Mouse (Mus musculus): ENCODE measurements around the gene Gtpbp1. TPM values are rescaled to one million over a fixed set of nuclear protein-coding genes. Genes with fewer than 3 reads are reported as not detected.

Gene Gtpbp1
- polyA plus RNA-seq, 1 experiment from 2014 or later = 25.3 TPM

DNA sequence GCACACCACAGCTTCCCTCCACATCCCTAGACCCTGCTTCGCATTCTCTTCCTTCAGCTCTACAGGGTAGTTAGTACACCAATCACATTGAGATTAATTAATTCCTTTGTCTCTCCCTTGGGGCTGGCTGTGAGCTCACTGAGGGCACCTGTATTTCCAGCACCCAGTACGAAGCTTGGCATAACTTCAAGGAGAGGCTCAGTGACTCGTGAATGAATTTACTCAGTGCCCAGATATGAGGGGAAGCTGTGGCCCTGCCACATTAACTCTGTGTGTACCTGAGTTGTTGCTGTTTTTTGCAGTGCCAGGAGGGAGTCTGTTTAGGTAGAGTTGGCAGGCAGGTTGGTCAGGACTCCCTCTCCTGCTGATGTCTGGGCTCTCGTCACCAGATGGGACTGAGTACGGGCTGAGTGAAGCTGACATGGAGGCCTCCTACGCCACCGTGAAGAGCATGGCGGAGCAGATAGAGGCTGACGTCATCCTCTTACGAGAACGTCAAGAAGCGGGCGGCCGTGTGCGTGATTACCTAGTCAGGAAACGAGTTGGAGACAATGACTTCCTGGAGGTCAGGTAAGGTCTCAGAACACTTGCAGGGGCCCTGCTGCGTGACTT lies 16.1 kb downstream of the Gtpbp1 start:
- no peak overlapping the region for H3K27ac ChIP-seq (replicated peaks in 1 of 2; ENCODE audit: control insufficient read depth in 1 of 2, insufficient read depth in 1 of 2, low read depth in 2 of 2, low read length in 2 of 2)
- WGBS = 73% methylated on average over 17 of the region's 17 CpGs
- no peak for ATAC-seq (ENCODE audit: insufficient number of reproducible peaks, insufficient read depth, low FRiP score, low read depth)
- 0 out of 2 replicates have a peak overlapping the region, but pooled peaks have one; percentile 48 for H3K9ac ChIP-seq (ENCODE audit: low read length)
- peaks cover 47% of the 10 kb centered on the region for H3K36me3 ChIP-seq (ENCODE audit: control insufficient read depth, insufficient read depth, low read length)
- H3K27me3 ChIP-seq (ENCODE audit: control insufficient read depth, insufficient read depth, low read length) = no peaks in the 10 kb centered on the region
- no peaks in the 10 kb centered on the region for H3K4me1 ChIP-seq (ENCODE audit: control insufficient read depth in 2 of 2, insufficient read depth in 2 of 2, low read length in 2 of 2)
- no peak overlapping the region for H3K4me3 ChIP-seq (ENCODE audit: control insufficient read depth in 1 of 2, insufficient read depth in 1 of 2, low read depth in 1 of 2, low read length in 2 of 2)
- H3K9me3 ChIP-seq (ENCODE audit: control insufficient read depth, low read length) = no peaks in the 10 kb centered on the region
- no peak overlapping the region for H3K4me2 ChIP-seq (ENCODE audit: low read length)

DNA sequence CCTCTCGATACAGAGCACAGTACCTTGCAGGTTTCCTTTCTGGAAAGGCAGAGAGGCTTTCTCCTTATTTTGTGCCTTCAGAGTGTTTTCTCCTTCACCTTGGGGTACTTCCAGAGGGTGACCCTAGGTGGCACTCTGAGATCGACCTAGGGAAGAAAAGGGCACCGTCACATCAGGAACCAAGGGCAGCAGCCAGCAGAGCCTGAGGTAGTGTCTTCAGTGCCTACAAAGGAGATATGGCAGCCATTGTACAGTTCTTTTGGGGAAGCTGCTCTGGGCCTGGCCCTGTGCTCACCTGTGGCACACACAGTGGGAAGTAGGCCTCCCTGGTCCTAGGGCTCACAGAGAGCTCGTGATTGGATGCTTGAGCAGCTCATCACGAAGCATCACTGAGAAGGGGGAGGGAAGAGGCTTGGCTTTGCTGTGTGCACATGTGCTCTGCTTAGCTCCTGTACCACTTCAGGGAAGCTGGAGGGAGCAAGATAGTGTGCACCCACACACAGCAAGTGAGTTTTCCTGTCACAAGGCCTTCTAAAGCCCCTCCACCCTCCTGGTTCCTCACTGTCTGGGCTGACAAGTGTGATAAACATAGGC lies 17.7 kb downstream of the Gtpbp1 start:
- ATAC-seq (ENCODE audit: insufficient number of reproducible peaks, insufficient read depth, low FRiP score, low read depth) = no peak
- H3K4me1 ChIP-seq (ENCODE audit: control insufficient read depth in 2 of 2, insufficient read depth in 2 of 2, low read length in 2 of 2) = no peaks in the 10 kb centered on the region
- H3K9me3 ChIP-seq (ENCODE audit: control insufficient read depth, low read length) = no peaks in the 10 kb centered on the region
- H3K9ac ChIP-seq (ENCODE audit: low read length) = no peak overlapping the region
- no peak overlapping the region for H3K4me2 ChIP-seq (ENCODE audit: low read length)
- no peak overlapping the region for H3K27ac ChIP-seq (replicated peaks in 1 of 2; ENCODE audit: control insufficient read depth in 1 of 2, insufficient read depth in 1 of 2, low read depth in 2 of 2, low read length in 2 of 2)
- no peak overlapping the region for H3K4me3 ChIP-seq (ENCODE audit: control insufficient read depth in 1 of 2, insufficient read depth in 1 of 2, low read depth in 1 of 2, low read length in 2 of 2)
- WGBS = 88% methylated on average over 5 of the region's 5 CpGs
- H3K36me3 ChIP-seq (ENCODE audit: control insufficient read depth, insufficient read depth, low read length) = peaks cover 63% of the 10 kb centered on the region
- no peaks in the 10 kb centered on the region for H3K27me3 ChIP-seq (ENCODE audit: control insufficient read depth, insufficient read depth, low read length)

DNA sequence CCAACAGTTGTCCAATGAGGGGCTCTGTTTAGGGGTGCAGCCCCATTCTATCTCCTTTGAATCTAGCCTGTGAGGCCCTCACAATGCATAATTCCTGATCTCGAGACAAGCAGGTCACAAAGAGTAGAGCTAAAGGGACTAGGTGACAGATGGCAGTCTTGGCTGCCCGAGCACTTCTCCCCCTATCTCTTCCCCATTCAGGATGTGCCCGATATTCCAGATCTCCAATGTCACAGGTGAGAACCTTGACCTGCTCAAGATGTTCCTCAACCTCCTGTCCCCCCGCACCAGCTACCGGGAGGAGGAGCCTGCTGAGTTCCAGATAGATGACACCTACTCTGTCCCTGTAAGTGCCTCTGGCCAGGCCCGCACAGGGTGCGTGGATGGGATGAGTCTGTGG lies 25.0 kb downstream of the Gtpbp1 start:
- H3K4me3 ChIP-seq (ENCODE audit: control insufficient read depth in 1 of 2, insufficient read depth in 1 of 2, low read depth in 1 of 2, low read length in 2 of 2) = no peak overlapping the region
- no peak for ATAC-seq (ENCODE audit: insufficient number of reproducible peaks, insufficient read depth, low FRiP score, low read depth)
- H3K36me3 ChIP-seq (ENCODE audit: control insufficient read depth, insufficient read depth, low read length) = peaks cover 96% of the 10 kb centered on the region
- no peaks in the 10 kb centered on the region for H3K4me1 ChIP-seq (ENCODE audit: control insufficient read depth in 2 of 2, insufficient read depth in 2 of 2, low read length in 2 of 2)
- no peak overlapping the region for H3K9ac ChIP-seq (ENCODE audit: low read length)
- H3K9me3 ChIP-seq (ENCODE audit: control insufficient read depth, low read length) = no peaks in the 10 kb centered on the region
- no peak overlapping the region for H3K27ac ChIP-seq (replicated peaks in 1 of 2; ENCODE audit: control insufficient read depth in 1 of 2, insufficient read depth in 1 of 2, low read depth in 2 of 2, low read length in 2 of 2)
- H3K4me2 ChIP-seq (ENCODE audit: low read length) = no peak overlapping the region
- H3K27me3 ChIP-seq (ENCODE audit: control insufficient read depth, insufficient read depth, low read length) = no peaks in the 10 kb centered on the region
- 93% methylated on average over 7 of the region's 7 CpGs for WGBS

DNA sequence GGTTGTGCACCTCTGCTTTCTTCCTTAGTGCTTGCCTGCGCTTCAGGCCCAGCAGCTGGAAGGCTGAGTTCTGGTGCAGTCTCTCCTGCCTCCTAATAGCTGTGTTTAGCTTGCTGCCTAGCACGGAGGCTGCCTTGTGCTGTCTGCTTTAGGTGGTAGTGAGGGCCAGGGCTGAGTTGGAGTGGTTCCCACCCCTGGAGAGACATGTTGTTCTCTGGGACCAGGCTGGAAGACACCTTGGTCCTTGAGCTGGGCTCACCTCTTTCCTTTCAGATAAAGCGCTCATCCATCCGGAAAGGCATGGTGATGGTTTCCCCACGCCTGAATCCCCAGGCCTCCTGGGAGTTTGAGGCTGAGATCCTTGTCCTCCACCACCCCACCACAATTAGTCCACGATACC lies 26.1 kb downstream of the Gtpbp1 start:
- H3K27me3 ChIP-seq (ENCODE audit: control insufficient read depth, insufficient read depth, low read length) = no peaks in the 10 kb centered on the region
- H3K9me3 ChIP-seq (ENCODE audit: control insufficient read depth, low read length) = no peaks in the 10 kb centered on the region
- H3K36me3 ChIP-seq (ENCODE audit: control insufficient read depth, insufficient read depth, low read length) = peaks cover 93% of the 10 kb centered on the region
- no peak overlapping the region for H3K4me2 ChIP-seq (ENCODE audit: low read length)
- H3K4me1 ChIP-seq (ENCODE audit: control insufficient read depth in 2 of 2, insufficient read depth in 2 of 2, low read length in 2 of 2) = no peaks in the 10 kb centered on the region
- WGBS = 93% methylated on average over 6 of the region's 6 CpGs
- H3K4me3 ChIP-seq (ENCODE audit: control insufficient read depth in 1 of 2, insufficient read depth in 1 of 2, low read depth in 1 of 2, low read length in 2 of 2) = no peak overlapping the region
- H3K27ac ChIP-seq (replicated peaks in 1 of 2; ENCODE audit: control insufficient read depth in 1 of 2, insufficient read depth in 1 of 2, low read depth in 2 of 2, low read length in 2 of 2) = no peak overlapping the region
- no peak for ATAC-seq (ENCODE audit: insufficient number of reproducible peaks, insufficient read depth, low FRiP score, low read depth)
- H3K9ac ChIP-seq (ENCODE audit: low read length) = no peak overlapping the region

DNA sequence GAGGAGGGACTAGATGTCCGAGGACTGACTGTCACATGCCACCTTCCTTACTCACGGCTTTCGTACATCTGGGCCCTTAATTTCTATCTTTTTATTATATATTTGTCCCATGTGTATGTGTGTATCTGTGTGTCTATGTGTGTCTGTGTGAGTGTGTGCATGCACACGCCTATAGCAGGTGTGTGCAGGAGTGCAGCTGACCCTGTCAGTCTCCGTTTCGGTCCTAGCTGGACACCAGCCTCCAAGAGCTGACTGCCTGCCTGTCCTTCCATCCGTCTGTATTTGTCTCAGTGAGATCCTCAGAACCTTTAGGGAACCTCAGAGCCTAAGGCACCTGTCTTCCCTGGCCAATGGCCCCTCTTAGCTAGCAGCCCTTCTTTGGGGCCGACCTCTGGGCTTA lies 29.6 kb downstream of the Gtpbp1 start:
- Histone ChIP-seq H3K4me2 (ENCODE audit: low read length) (no peak overlapping the region), H3K9me3 (ENCODE audit: control insufficient read depth, low read length) (no peaks in the 10 kb centered on the region), H3K27me3 (ENCODE audit: control insufficient read depth, insufficient read depth, low read length) (no peaks in the 10 kb centered on the region), H3K27ac (replicated peaks in 1 of 2; ENCODE audit: control insufficient read depth in 1 of 2, insufficient read depth in 1 of 2, low read depth in 2 of 2, low read length in 2 of 2) (no peak overlapping the region), H3K4me1 (ENCODE audit: control insufficient read depth in 2 of 2, insufficient read depth in 2 of 2, low read length in 2 of 2) (no peaks in the 10 kb centered on the region), H3K4me3 (ENCODE audit: control insufficient read depth in 1 of 2, insufficient read depth in 1 of 2, low read depth in 1 of 2, low read length in 2 of 2) (no peak overlapping the region), H3K36me3 (ENCODE audit: control insufficient read depth, insufficient read depth, low read length) (peaks cover 79% of the 10 kb centered on the region), H3K9ac (ENCODE audit: low read length) (no peak overlapping the region)
- ATAC-seq (ENCODE audit: insufficient number of reproducible peaks, insufficient read depth, low FRiP score, low read depth) = no peak
- WGBS = 91% methylated on average over 8 of the region's 8 CpGs

DNA sequence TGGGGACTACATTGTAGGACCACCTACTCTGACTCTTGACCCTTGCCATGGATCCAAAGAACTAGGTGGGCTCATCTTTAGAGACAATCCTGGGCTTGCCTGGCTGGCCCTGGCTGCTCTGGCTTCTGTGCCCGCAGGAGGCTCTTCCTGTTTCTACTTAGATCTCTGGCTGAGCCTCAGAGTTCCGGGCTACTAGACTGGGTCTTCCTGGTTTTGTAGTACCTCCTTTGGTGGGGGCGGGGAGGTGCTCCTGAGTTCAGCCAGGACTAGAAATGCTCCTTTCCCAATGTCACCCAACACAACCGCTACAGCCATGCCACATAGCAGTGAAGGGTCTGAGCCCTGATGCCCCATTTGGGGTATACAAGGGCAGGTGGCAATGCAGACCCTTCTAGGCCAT lies 30.2 kb downstream of the Gtpbp1 start:
- no peak overlapping the region for H3K27ac ChIP-seq (replicated peaks in 1 of 2; ENCODE audit: control insufficient read depth in 1 of 2, insufficient read depth in 1 of 2, low read depth in 2 of 2, low read length in 2 of 2)
- WGBS = 75% methylated on average over 4 of the region's 4 CpGs
- H3K36me3 ChIP-seq (ENCODE audit: control insufficient read depth, insufficient read depth, low read length) = peaks cover 79% of the 10 kb centered on the region
- ATAC-seq (ENCODE audit: insufficient number of reproducible peaks, insufficient read depth, low FRiP score, low read depth) = no peak
- H3K4me2 ChIP-seq (ENCODE audit: low read length) = no peak overlapping the region
- H3K4me1 ChIP-seq (ENCODE audit: control insufficient read depth in 2 of 2, insufficient read depth in 2 of 2, low read length in 2 of 2) = no peaks in the 10 kb centered on the region
- H3K9me3 ChIP-seq (ENCODE audit: control insufficient read depth, low read length) = no peaks in the 10 kb centered on the region
- H3K4me3 ChIP-seq (ENCODE audit: control insufficient read depth in 1 of 2, insufficient read depth in 1 of 2, low read depth in 1 of 2, low read length in 2 of 2) = no peak overlapping the region
- no peak overlapping the region for H3K9ac ChIP-seq (ENCODE audit: low read length)
- no peaks in the 10 kb centered on the region for H3K27me3 ChIP-seq (ENCODE audit: control insufficient read depth, insufficient read depth, low read length)

DNA sequence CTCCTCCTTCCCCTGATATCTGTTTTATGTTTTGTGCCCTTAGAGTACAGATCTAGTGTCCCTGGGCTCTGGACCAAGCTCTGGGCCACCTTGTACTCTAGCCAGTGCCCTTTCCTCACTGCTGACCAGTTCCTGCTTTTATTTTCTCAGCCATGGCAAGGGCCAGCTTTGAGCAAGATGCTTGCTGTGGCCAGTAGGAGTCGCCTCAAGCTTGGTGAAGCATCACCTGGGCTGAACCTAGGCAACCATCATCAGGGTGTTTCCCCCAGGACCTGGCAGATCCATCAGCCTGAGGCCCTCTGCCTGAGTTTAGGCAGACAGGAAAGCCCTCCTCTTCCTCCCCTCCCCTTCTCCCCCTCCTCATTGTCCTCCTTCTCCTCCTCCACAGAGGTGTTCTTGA lies 32.8 kb downstream of the Gtpbp1 start:
- Histone ChIP-seq H3K4me3 (ENCODE audit: control insufficient read depth in 1 of 2, insufficient read depth in 1 of 2, low read depth in 1 of 2, low read length in 2 of 2) (no peak overlapping the region), H3K27ac (replicated peaks in 1 of 2; ENCODE audit: control insufficient read depth in 1 of 2, insufficient read depth in 1 of 2, low read depth in 2 of 2, low read length in 2 of 2) (no peak overlapping the region), H3K27me3 (ENCODE audit: control insufficient read depth, insufficient read depth, low read length) (no peaks in the 10 kb centered on the region), H3K4me2 (ENCODE audit: low read length) (no peak overlapping the region), H3K9me3 (ENCODE audit: control insufficient read depth, low read length) (no peaks in the 10 kb centered on the region), H3K9ac (ENCODE audit: low read length) (no peak overlapping the region), H3K4me1 (ENCODE audit: control insufficient read depth in 2 of 2, insufficient read depth in 2 of 2, low read length in 2 of 2) (no peaks in the 10 kb centered on the region), H3K36me3 (ENCODE audit: control insufficient read depth, insufficient read depth, low read length) (peaks cover 79% of the 10 kb centered on the region)
- ATAC-seq (ENCODE audit: insufficient number of reproducible peaks, insufficient read depth, low FRiP score, low read depth) = no peak
- WGBS = 24% methylated on average over 1 of the region's 1 CpGs
